Mouse (Mus musculus): ENCODE measurements around the gene Zfp651. TPM values are rescaled to one million over a fixed set of nuclear protein-coding genes. Genes with fewer than 3 reads are reported as not detected.

Gene Zfp651
- total RNA-seq, 2 experiments from 2014 or later: not detected

GRCm38 (mm10) chr9:121761787-121762186 lies 2.7 kb downstream of the Zfp651 start:
- ATAC-seq (ENCODE audit: poor library complexity, severe bottlenecking): no peak

GRCm38 (mm10) chr9:121762248-121762647 lies 3.1 kb downstream of the Zfp651 start:
- no peak for ATAC-seq (ENCODE audit: poor library complexity, severe bottlenecking)

GRCm38 (mm10) chr9:121762761-121763160 lies 3.6 kb downstream of the Zfp651 start:
- ATAC-seq (ENCODE audit: poor library complexity, severe bottlenecking): no peak

- no peak for ATAC-seq (ENCODE audit: poor library complexity, severe bottlenecking)
These were observed 4.6 kb downstream of the Zfp651 start for GRCm38 (mm10) chr9:121763716-121764115.

- ATAC-seq (ENCODE audit: poor library complexity, severe bottlenecking): no peak
These were observed 6.2 kb downstream of the Zfp651 start for GRCm38 (mm10) chr9:121765166-121765855.

GRCm38 (mm10) chr9:121772412-121772811 lies 13.3 kb downstream of the Zfp651 start:
- no peak for ATAC-seq (ENCODE audit: poor library complexity, severe bottlenecking)

- no peak for ATAC-seq (ENCODE audit: poor library complexity, severe bottlenecking)
These were observed 16.8 kb downstream of the Zfp651 start for GRCm38 (mm10) chr9:121775951-121776350.

GRCm38 (mm10) chr9:121776511-121776910 lies 17.4 kb downstream of the Zfp651 start:
- no peak for ATAC-seq (ENCODE audit: poor library complexity, severe bottlenecking)

- no peak for ATAC-seq (ENCODE audit: poor library complexity, severe bottlenecking)
These were observed 18.4 kb downstream of the Zfp651 start, which contains the start of gene Klhl40 for GRCm38 (mm10) chr9:121777484-121778065. Klhl40 (plus strand) TSS chr9:121777607.

GRCm38 (mm10) chr9:121778066-121778624 lies 19.0 kb downstream of the Zfp651 start:
- ATAC-seq (ENCODE audit: poor library complexity, severe bottlenecking): 0 out of 2 replicates have a peak, but pooled peaks have one; percentile 21

- ATAC-seq (ENCODE audit: poor library complexity, severe bottlenecking): no peak
These were observed 25.7 kb downstream of the Zfp651 start for GRCm38 (mm10) chr9:121784801-121785200.

GRCm38 (mm10) chr9:121785261-121785660 lies 26.1 kb downstream of the Zfp651 start:
- no peak for ATAC-seq (ENCODE audit: poor library complexity, severe bottlenecking)

- ATAC-seq (ENCODE audit: poor library complexity, severe bottlenecking): no peak
These were observed 27.2 kb downstream of the Zfp651 start for GRCm38 (mm10) chr9:121786359-121786758.

GRCm38 (mm10) chr9:121791206-121791605 lies 32.1 kb downstream of the Zfp651 start:
- no peak for ATAC-seq (ENCODE audit: poor library complexity, severe bottlenecking)

- ATAC-seq (ENCODE audit: poor library complexity, severe bottlenecking): no peak
These were observed 32.8 kb downstream of the Zfp651 start, which contains the start of gene Hhatl for GRCm38 (mm10) chr9:121791757-121792521. Hhatl (minus strand) TSS chr9:121792507.

- no peak for ATAC-seq (ENCODE audit: poor library complexity, severe bottlenecking)
These were observed 35.9 kb downstream of the Zfp651 start for GRCm38 (mm10) chr9:121794972-121795539.

GRCm38 (mm10) chr9:121797722-121798121 lies 38.6 kb downstream of the Zfp651 start:
- no peak for ATAC-seq (ENCODE audit: poor library complexity, severe bottlenecking)

- ATAC-seq (ENCODE audit: poor library complexity, severe bottlenecking): no peak
These were observed 39.9 kb downstream of the Zfp651 start for GRCm38 (mm10) chr9:121798887-121799520.

- no peak for ATAC-seq (ENCODE audit: poor library complexity, severe bottlenecking)
These were observed 43.6 kb downstream of the Zfp651 start for GRCm38 (mm10) chr9:121802747-121803146.

- no peak for ATAC-seq (ENCODE audit: poor library complexity, severe bottlenecking)
These were observed 48.4 kb downstream of the Zfp651 start for GRCm38 (mm10) chr9:121807546-121807945.

All from megakaryocyte, adult 5-6 weeks (primary cell).